Mouse (Mus musculus): ENCODE measurements around the gene Nfasc. TPM values are rescaled to one million over a fixed set of nuclear protein-coding genes. Genes with fewer than 3 reads are reported as not detected.

Nfasc gene
- polyA plus RNA-seq, 1 experiment: 120 TPM

- peak; percentile 24 to 35 for DNase-seq
- Histone ChIP-seq H3K27me3 (ENCODE audit: control insufficient read depth, insufficient read depth, low read length) (no peaks in the 10 kb centered on the region), H3K4me3 (replicated peaks; ENCODE audit: insufficient read depth, low read depth, low read length) (no peak overlapping the region), H3K27ac (ENCODE audit: insufficient read depth, low read length) (no peak overlapping the region), H3K4me1 (ENCODE audit: control insufficient read depth, insufficient read depth, low read length) (peaks cover 40% of the 10 kb centered on the region)
- TF ChIP-seq CTCF (IDR thresholded peaks at IDR 0.05; ENCODE audit: borderline replicate concordance, insufficient read depth, low read depth, low read length): no peak
- no peak for TF ChIP-seq POLR2A (IDR thresholded peaks at IDR 0.05; ENCODE audit: borderline replicate concordance, insufficient read depth, low read length)
- WGBS: 68% methylated on average over 11 of the region's 11 CpGs
Measured at GRCm38 (mm10) chr1:132516776-132517175, 224.8 kb downstream of the Nfasc start.

- no peak overlapping the region for H3K4me3 ChIP-seq (replicated peaks; ENCODE audit: insufficient read depth, low read depth, low read length)
- TF ChIP-seq POLR2A (IDR thresholded peaks at IDR 0.05; ENCODE audit: borderline replicate concordance, insufficient read depth, low read length): no peak
- TF ChIP-seq CTCF (IDR thresholded peaks at IDR 0.05; ENCODE audit: borderline replicate concordance, insufficient read depth, low read depth, low read length): no peak
- peak in 1 of 2 experiments; percentile 14 for DNase-seq
- WGBS: 88% methylated on average over 12 of the region's 12 CpGs
- no peak overlapping the region for H3K27ac ChIP-seq (ENCODE audit: insufficient read depth, low read length)
- H3K4me1 ChIP-seq (ENCODE audit: control insufficient read depth, insufficient read depth, low read length): peaks cover 48% of the 10 kb centered on the region
- H3K27me3 ChIP-seq (ENCODE audit: control insufficient read depth, insufficient read depth, low read length): no peaks in the 10 kb centered on the region
Measured at GRCm38 (mm10) chr1:132515339-132515738, 226.3 kb downstream of the Nfasc start.

Other genes starting within 250 kb of the Nfasc start
- gene Tmem81, start 235.6 kb downstream of the Nfasc start, polyA plus RNA-seq (2012; rRNA removed): 5.3 and 6.1 TPM in 2 replicates
- 165 and 168 TPM in 2 replicates for gene Cntn2, start 198.5 kb downstream of the Nfasc start, polyA plus RNA-seq (2012; rRNA removed)
- gene Lrrn2, start 138.5 kb upstream of the Nfasc start, polyA plus RNA-seq (2012; rRNA removed): 73.4 and 80.5 TPM in 2 replicates

All from cerebellum, adult 2 months (tissue).